Mouse (Mus musculus) G1E (cell line): ENCODE measurements around the gene Nup133. TPM values are rescaled to one million over a fixed set of nuclear protein-coding genes. Genes with fewer than 3 reads are reported as not detected.

Source experiments
- ATAC-seq: 2 replicates; pipeline ENCODE4 v1.8.0; 2016; ENCODE audit warnings: mild to moderate bottlenecking; ENCODE audit not compliant: insufficient number of reproducible peaks, poor library complexity, low FRiP score, severe bottlenecking; ENCODE audit errors: extremely low read depth
- DNase-seq: peaks from one replicate; pipeline ENCODE4 v3.0.0; 2012; ENCODE audit warnings: low spot score
- H3K27me3 ChIP-seq: 2 replicates; pipeline ENCODE4 v1.6.1; 2012; ENCODE audit warnings: mild to moderate bottlenecking, low read length, inconsistent platforms; ENCODE audit not compliant: insufficient read depth
- H3K36me3 ChIP-seq: replicated peaks from 2 replicates; pipeline ENCODE3; 2012; ENCODE audit warnings: mild to moderate bottlenecking, inconsistent platforms
- H3K4me1 ChIP-seq: 2 replicates; pipeline ENCODE4 v1.6.1; 2012; ENCODE audit warnings: low read depth, low read length, inconsistent platforms, mixed read lengths; ENCODE audit not compliant: insufficient read depth
- H3K4me3 ChIP-seq: 2 replicates; pipeline ENCODE4 v1.5.1; 2012; ENCODE audit warnings: low read depth, mild to moderate bottlenecking, inconsistent platforms, low read length, moderate library complexity, mixed read lengths
- H3K9me3 ChIP-seq: replicated peaks from 2 replicates; pipeline ENCODE4 v1.6.1; 2012; ENCODE audit warnings: inconsistent platforms
- CTCF ChIP-seq: IDR thresholded peaks from 2 replicates; pipeline ENCODE4 v1.5.1; 2012; ENCODE audit warnings: low read depth, low read length, inconsistent platforms, mixed read lengths
- GATA1 ChIP-seq: IDR thresholded peaks from 2 replicates; pipeline ENCODE4 v1.6.1; 2012; ENCODE audit warnings: borderline replicate concordance, low read length, inconsistent platforms, mixed read lengths
- GATA2 ChIP-seq: IDR thresholded peaks from 2 replicates; pipeline ENCODE4 v1.6.1; 2012; ENCODE audit warnings: low read depth, low read length, inconsistent platforms, borderline replicate concordance
- POLR2AphosphoS5 ChIP-seq: IDR thresholded peaks from 2 replicates; pipeline ENCODE4 v1.6.1; 2012; ENCODE audit warnings: low read depth, low read length, inconsistent platforms; ENCODE audit not compliant: insufficient replicate concordance
- TAL1 ChIP-seq: conservative IDR thresholded peaks from 2 replicates; pipeline ENCODE4 v1.6.1; 2012; ENCODE audit warnings: low read depth, low read length, inconsistent platforms, mixed read lengths
- polyA plus RNA-seq: library from polyadenylated mRNA; stranded (reverse); fragments of >175 nt; gene quantifications from 2 replicates; pipeline ENCODE4 v1.2.3, GENCODE M21; 2012
- total RNA-seq, 2 experiments: library from RNA; stranded (forward) in 1 of 2; stranded (reverse) in 1 of 2; fragments of 200-1000 nt in 1 of 2; fragments of >200 nt in 1 of 2; fragmentation: Nextera tagmentation in 1 of 2; gene quantifications; 2 replicates each; pipeline ENCODE4 v1.2.3; 2014 to 2017

Nup133 gene
- total and polyA plus RNA-seq, 3 experiments, result 21.2 to 66.5 (median 42.5) TPM

GRCm38 (mm10) chr8:123959473-123959872 lies 10.4 kb upstream of the Nup133 start:
- Histone ChIP-seq H3K36me3 (peaks cover 97% of the 10 kb centered on the region), H3K9me3 (no peaks in the 10 kb centered on the region), H3K27me3 (no peaks in the 10 kb centered on the region), H3K4me3 (no peak overlapping the region), H3K4me1 (peaks cover 7% of the 10 kb centered on the region)
- DNase-seq (no peak), ATAC-seq (no peak)
- TF ChIP-seq TAL1, result no peak
- no peak for TF ChIP-seq POLR2AphosphoS5
- no peak for TF ChIP-seq GATA1
- no peak for TF ChIP-seq GATA2
- no peak for TF ChIP-seq CTCF

- Histone ChIP-seq H3K27me3 (no peaks in the 10 kb centered on the region), H3K36me3 (peaks cover 97% of the 10 kb centered on the region), H3K4me1 (peaks cover 10% of the 10 kb centered on the region), H3K4me3 (no peak overlapping the region), H3K9me3 (no peaks in the 10 kb centered on the region)
- DNase-seq (no peak), ATAC-seq (no peak)
- no peak for TF ChIP-seq TAL1
- TF ChIP-seq CTCF, result no peak
- TF ChIP-seq POLR2AphosphoS5, result no peak
- no peak for TF ChIP-seq GATA1
- TF ChIP-seq GATA2, result no peak
Measured at GRCm38 (mm10) chr8:123958130-123958529, 9.1 kb upstream of the Nup133 start.

- no peaks in the 10 kb centered on the region for H3K9me3 ChIP-seq
- H3K36me3 ChIP-seq, result peaks cover 79% of the 10 kb centered on the region
- H3K4me1 ChIP-seq, result peaks cover 27% of the 10 kb centered on the region
- no peaks in the 10 kb centered on the region for H3K27me3 ChIP-seq
- H3K4me3 ChIP-seq, result no peak overlapping the region
- TF ChIP-seq GATA1, result no peak
- TF ChIP-seq TAL1, result no peak
- no peak for TF ChIP-seq GATA2
- DNase-seq (no peak), ATAC-seq (no peak)
Measured at GRCm38 (mm10) chr8:123954246-123954645, 5.2 kb upstream of the Nup133 start.

GRCm38 (mm10) chr8:123953686-123954085 lies 4.6 kb upstream of the Nup133 start:
- no peak for ATAC-seq
- Histone ChIP-seq H3K9me3 (no peaks in the 10 kb centered on the region), H3K36me3 (peaks cover 73% of the 10 kb centered on the region), H3K27me3 (no peaks in the 10 kb centered on the region), H3K4me1 (peaks cover 27% of the 10 kb centered on the region), H3K4me3 (no peak overlapping the region)
- DNase-seq, result no peak
- TF ChIP-seq GATA1, result no peak
- TF ChIP-seq TAL1, result no peak
- no peak for TF ChIP-seq POLR2AphosphoS5
- no peak for TF ChIP-seq GATA2
- no peak for TF ChIP-seq CTCF

GRCm38 (mm10) chr8:123950077-123950802 lies 1.2 kb upstream of the Nup133 start:
- Histone ChIP-seq H3K4me1 (peaks cover 32% of the 10 kb centered on the region), H3K27me3 (no peaks in the 10 kb centered on the region), H3K36me3 (peaks cover 61% of the 10 kb centered on the region), H3K9me3 (no peaks in the 10 kb centered on the region), H3K4me3 (peak overlapping the region; percentile 98)
- TF ChIP-seq GATA1 (no peak), POLR2AphosphoS5 (no peak), GATA2 (no peak), CTCF (peak; percentile 48), TAL1 (no peak)
- DNase-seq (peak; percentile 50), ATAC-seq (peak; percentile 46; the same call in 1 of the 2 replicates)

GRCm38 (mm10) chr8:123949686-123949986 lies 571 bp upstream of the Nup133 start:
- Histone ChIP-seq H3K36me3 (peaks cover 62% of the 10 kb centered on the region), H3K4me3 (peak overlapping the region; percentile 98), H3K4me1 (peaks cover 31% of the 10 kb centered on the region), H3K9me3 (no peaks in the 10 kb centered on the region), H3K27me3 (no peaks in the 10 kb centered on the region)
- TF ChIP-seq CTCF, result no peak
- no peak for TF ChIP-seq GATA1
- no peak for TF ChIP-seq GATA2
- no peak for TF ChIP-seq TAL1
- TF ChIP-seq POLR2AphosphoS5, result no peak
- no peak for ATAC-seq
- DNase-seq, result no peak

GRCm38 (mm10) chr8:123929026-123929425 lies 20.0 kb downstream of the Nup133 start:
- Histone ChIP-seq H3K9me3 (no peaks in the 10 kb centered on the region), H3K27me3 (no peaks in the 10 kb centered on the region), H3K4me1 (peaks cover 5% of the 10 kb centered on the region; the same call in 1 of the 2 replicates), H3K36me3 (peaks cover 94% of the 10 kb centered on the region), H3K4me3 (no peak overlapping the region)
- ATAC-seq (no peak), DNase-seq (no peak)
- TF ChIP-seq CTCF (no peak), GATA2 (no peak), POLR2AphosphoS5 (no peak), TAL1 (no peak), GATA1 (no peak)
